10 mouse cellular contexts compared by ENCODE assay signal in genomic region chr7:54458386-54458785, GRCm38 (mm10).
DNase-seq lines count a peak whose midpoint lies in the region; ATAC-seq lines count a peak whose summit lies in the region.
"Had no signal": no experiment of that assay in that cellular context is flagged by ENCODE, and none has a peak within 500 bp of the region (broad histone marks: within the 10 kb centered on the region; RNA-seq: fewer than 3 reads in every experiment).

No protein-coding gene starts in this region.

- no peaks in the 10 kb centered on the region for H3K36me3 ChIP-seq in forebrain, embryonic 11.5 days (ENCODE audit: control insufficient read depth, insufficient read depth, low read length)
- no peaks in the 10 kb centered on the region for H3K36me3 ChIP-seq in forebrain, embryonic 16.5 days (ENCODE audit: control insufficient read depth, insufficient read depth)
- H3K36me3 ChIP-seq in neural tube, embryonic 11.5 days (ENCODE audit: control insufficient read depth, insufficient read depth, low read length) = no peaks in the 10 kb centered on the region
- H3K36me3 ChIP-seq in neural tube, embryonic 15.5 days = no peaks in the 10 kb centered on the region

- H3K9ac ChIP-seq in forebrain, embryonic 11.5 days (ENCODE audit: low read length) = no peak overlapping the region
- no peak overlapping the region for H3K9ac ChIP-seq in forebrain, embryonic 16.5 days (replicated peaks; ENCODE audit: low read depth, low read length)
- H3K9ac ChIP-seq in neural tube, embryonic 11.5 days (ENCODE audit: low read length) = no peak overlapping the region
- no peak overlapping the region for H3K9ac ChIP-seq in neural tube, embryonic 15.5 days (replicated peaks)

- H3K4me1 ChIP-seq in forebrain, embryonic 11.5 days (replicated peaks; ENCODE audit: control insufficient read depth, insufficient read depth, low read length) = no peaks in the 10 kb centered on the region
- no peaks in the 10 kb centered on the region for H3K4me1 ChIP-seq in forebrain, embryonic 16.5 days (replicated peaks; ENCODE audit: control insufficient read depth, insufficient read depth, low read length)
- H3K4me1 ChIP-seq in neural tube, embryonic 11.5 days (ENCODE audit: control insufficient read depth, insufficient read depth, low read length) = no peaks in the 10 kb centered on the region
- H3K4me1 ChIP-seq in neural tube, embryonic 15.5 days = no peaks in the 10 kb centered on the region

- no peak overlapping the region for H3K4me3 ChIP-seq in forebrain, embryonic 11.5 days (ENCODE audit: low read depth, low read length)
- H3K4me3 ChIP-seq in forebrain, embryonic 16.5 days (replicated peaks; ENCODE audit: low read length) = no peak overlapping the region
- H3K4me3 ChIP-seq in neural tube, embryonic 11.5 days (ENCODE audit: low read depth, low read length) = no peak overlapping the region
- H3K4me3 ChIP-seq in neural tube, embryonic 15.5 days (replicated peaks) = no peak overlapping the region
- H3K4me3 ChIP-seq: erythroblast, embryonic 14.5 days had no signal

- peak; percentile 55; the same call in 1 of the 2 replicates for ATAC-seq in forebrain, embryonic 11.5 days (replicated peaks; ENCODE audit: low FRiP score)
- ATAC-seq in forebrain, embryonic 16.5 days = no peak
- ATAC-seq in neural tube, embryonic 11.5 days (ENCODE audit: insufficient read depth, low FRiP score, low TSS enrichment) = no peak; the same call in 1 of the 2 replicates
- ATAC-seq in neural tube, embryonic 15.5 days (ENCODE audit: low FRiP score) = no peak

- no peak overlapping the region for H3K27ac ChIP-seq in forebrain, embryonic 11.5 days (ENCODE audit: low read depth, low read length)
- no peak overlapping the region for H3K27ac ChIP-seq in forebrain, embryonic 16.5 days (ENCODE audit: low read length)
- H3K27ac ChIP-seq in neural tube, embryonic 11.5 days (ENCODE audit: low read depth, low read length) = no peak overlapping the region
- no peak overlapping the region for H3K27ac ChIP-seq in neural tube, embryonic 15.5 days (replicated peaks)

- H3K4me2 ChIP-seq in forebrain, embryonic 11.5 days (ENCODE audit: low read depth, low read length, severe bottlenecking) = no peak overlapping the region
- no peak overlapping the region for H3K4me2 ChIP-seq in forebrain, embryonic 16.5 days (ENCODE audit: low read length)
- no peak overlapping the region for H3K4me2 ChIP-seq in neural tube, embryonic 11.5 days (ENCODE audit: low read depth)
- no peak overlapping the region for H3K4me2 ChIP-seq in neural tube, embryonic 15.5 days

- no peaks in the 10 kb centered on the region for H3K9me3 ChIP-seq in forebrain, embryonic 11.5 days (ENCODE audit: control insufficient read depth, low read length)
- H3K9me3 ChIP-seq in forebrain, embryonic 16.5 days (ENCODE audit: control insufficient read depth, low read length) = no peaks in the 10 kb centered on the region
- no peaks in the 10 kb centered on the region for H3K9me3 ChIP-seq in neural tube, embryonic 11.5 days (ENCODE audit: control insufficient read depth, low read length)
- no peaks in the 10 kb centered on the region for H3K9me3 ChIP-seq in neural tube, embryonic 15.5 days (replicated peaks)

- no peak for DNase-seq in forebrain, embryonic 11.5 days (ENCODE audit: low spot score)
- DNase-seq in neural tube, embryonic 11.5 days (ENCODE audit: low spot score) = peak; percentile 14
- peak; percentile 44 for DNase-seq in kidney, postnatal 10 days
- DNase-seq in retina, embryonic 14.5 days (ENCODE audit: low spot score) = peak; percentile 63
- DNase-seq in spleen, postnatal 4 days (ENCODE audit: low spot score in 2 of 2) = no peak
- DNase-seq in lung, postnatal 36 days = no peak

- no peaks in the 10 kb centered on the region for H3K27me3 ChIP-seq in forebrain, embryonic 11.5 days (ENCODE audit: control insufficient read depth, insufficient read depth, low read length)
- H3K27me3 ChIP-seq in forebrain, embryonic 16.5 days (replicated peaks; ENCODE audit: control insufficient read depth, insufficient read depth, low read length) = no peaks in the 10 kb centered on the region
- no peaks in the 10 kb centered on the region for H3K27me3 ChIP-seq in neural tube, embryonic 11.5 days (ENCODE audit: control insufficient read depth, insufficient read depth, low read length)
- no peaks in the 10 kb centered on the region for H3K27me3 ChIP-seq in neural tube, embryonic 15.5 days (replicated peaks)
- H3K27me3 ChIP-seq: CH12.LX had no signal

- WGBS in forebrain, embryonic 11.5 days = 65% methylated on average over 2 of the region's 2 CpGs
- WGBS in forebrain, embryonic 16.5 days = 53% methylated on average over 2 of the region's 2 CpGs
- 52% methylated on average over 2 of the region's 2 CpGs for WGBS in neural tube, embryonic 11.5 days
- 53% methylated on average over 2 of the region's 2 CpGs for WGBS in neural tube, embryonic 15.5 days

Comparison
In these comparisons a context has a peak if more than half of its experiments do, and no peak if none do; other contexts are left out.
1. DNase-seq: peak in neural tube, embryonic 11.5 days (single experiment), kidney, postnatal 10 days (single experiment) and retina, embryonic 14.5 days (single experiment); none in forebrain, embryonic 11.5 days (single experiment), spleen, postnatal 4 days (0 of 2) and lung, postnatal 36 days (single experiment).